Mouse (Mus musculus) C2C12 (cell line): ENCODE results near the gene Necap1.

Experiments used
- CTCF ChIP-seq: IDR thresholded peaks from one replicate; pipeline ENCODE4 v1.5.1; 2011; ENCODE audit not compliant: control insufficient read depth, insufficient read depth, insufficient read length
- MAX ChIP-seq: IDR thresholded peaks from one replicate; pipeline ENCODE4 v1.6.1; 2011; ENCODE audit warnings: mild to moderate bottlenecking, control low read depth
- MYOD1 ChIP-seq: IDR thresholded peaks from one replicate; pipeline ENCODE4 v1.6.1; 2011; ENCODE audit warnings: low read depth; ENCODE audit not compliant: control insufficient read depth, insufficient read length
- USF1 ChIP-seq: IDR thresholded peaks from one replicate; pipeline ENCODE4 v1.6.1; 2011; ENCODE audit warnings: low read depth, mild to moderate bottlenecking, control low read depth, moderate library complexity

- no peak for TF ChIP-seq CTCF
- no peak for TF ChIP-seq MAX
- TF ChIP-seq MYOD1, result no peak
- TF ChIP-seq USF1, result no peak
Measured at GRCm38 (mm10) chr6:122862871-122863270, 11.4 kb upstream of the Necap1 start.
